Mouse (Mus musculus): Measurements from ENCODE around the gene Sel1l. TPM values are rescaled to one million over a fixed set of nuclear protein-coding genes. Genes with fewer than 3 reads are reported as not detected.

The Sel1l gene
- polyA plus RNA-seq, 2 experiments from 2014 or later: 55.6 to 63.7 TPM

GRCm38 (mm10) chr12:91778211-91779003 is 70.5 kb downstream of the Sel1l start:
- no peak for ATAC-seq

GRCm38 (mm10) chr12:91776342-91776741 is 72.6 kb downstream of the Sel1l start:
- no peak for ATAC-seq

- no peak for ATAC-seq
These were observed 74.1 kb downstream of the Sel1l start for GRCm38 (mm10) chr12:91774811-91775284.

GRCm38 (mm10) chr12:91768871-91769270 is 80.1 kb downstream of the Sel1l start:
- no peak for ATAC-seq

- ATAC-seq: no peak
These were observed 80.8 kb downstream of the Sel1l start for GRCm38 (mm10) chr12:91768176-91768575.

- peak; percentile 75 for ATAC-seq
These were observed 82.4 kb downstream of the Sel1l start for GRCm38 (mm10) chr12:91766338-91767107.

- ATAC-seq: peak; percentile 61
These were observed 83.5 kb downstream of the Sel1l start for GRCm38 (mm10) chr12:91765504-91765903.

GRCm38 (mm10) chr12:91765054-91765453 is 83.9 kb downstream of the Sel1l start:
- ATAC-seq: peak; percentile 1

GRCm38 (mm10) chr12:91764471-91764870 is 84.5 kb downstream of the Sel1l start:
- ATAC-seq: no peak

GRCm38 (mm10) chr12:91759836-91760235 is 89.1 kb downstream of the Sel1l start:
- ATAC-seq: no peak

GRCm38 (mm10) chr12:91757854-91758562 is 90.9 kb downstream of the Sel1l start:
- ATAC-seq: no peak

- no peak for ATAC-seq
These were observed 92.3 kb downstream of the Sel1l start for GRCm38 (mm10) chr12:91756562-91757166.

Other genes with a start within 250 kb of the Sel1l start
- gene Ston2, start 60.8 kb downstream of the Sel1l start, polyA plus RNA-seq (2017; shearing (Covaris generic)): under 1 TPM; 0.08 to 0.47 TPM